Mouse (Mus musculus): ENCODE results near the gene Ttf2.

- TF ChIP-seq GATA1 (IDR thresholded peaks at IDR 0.05; ENCODE audit: low read length) = no peak
- TF ChIP-seq TAL1 (IDR thresholded peaks at IDR 0.05; ENCODE audit: low read length) = no peak
Observed at GRCm38 (mm10) chr3:100940496-100941037, 28.9 kb downstream of the Ttf2 start.

All from erythroblast, embryonic 14.5 days (primary cell).